Mouse (Mus musculus): ENCODE results near the gene Tgif1.

Tgif1 gene

GRCm38 (mm10) chr17:70797773-70798045, 55.6 kb downstream of the Tgif1 start:
- DNase-seq: no peak

- DNase-seq: peak in 1 of 2 experiments; percentile 34
Observed at GRCm38 (mm10) chr17:70796940-70797772, 56.2 kb downstream of the Tgif1 start.

- no peak for DNase-seq
Observed at GRCm38 (mm10) chr17:70795196-70795595, 58.1 kb downstream of the Tgif1 start.

GRCm38 (mm10) chr17:70794722-70795121, 58.6 kb downstream of the Tgif1 start:
- DNase-seq: no peak

- DNase-seq: peak; percentile 18 to 68
Observed at GRCm38 (mm10) chr17:70794291-70794690, 59.1 kb downstream of the Tgif1 start.

Data from lung, postnatal 4 days (tissue).